ENCODE assay signal across 17 mouse cellular contexts in genomic region chr12:106721271-106722009, GRCm38 (mm10).
"Had no signal": no experiment of that assay in that cellular context is flagged by ENCODE, and none has a peak within 500 bp of the region (broad histone marks: within the 10 kb centered on the region; RNA-seq: fewer than 3 reads in every experiment).

No protein-coding gene starts in this region.

- H3K9me3 ChIP-seq: limb, embryonic 12.5 days; lung, embryonic 15.5 days; midbrain, embryonic 13.5 days had no signal

- H3K27ac ChIP-seq: limb, embryonic 12.5 days; liver, embryonic 13.5 days; lung, embryonic 15.5 days; macrophage; midbrain, embryonic 13.5 days had no signal

- H3K27me3 ChIP-seq: liver, embryonic 13.5 days; lung, embryonic 15.5 days; megakaryocyte, embryonic 14.5 days; midbrain, embryonic 13.5 days had no signal

- H3K4me2 ChIP-seq: limb, embryonic 12.5 days; liver, embryonic 13.5 days; lung, embryonic 15.5 days; midbrain, embryonic 13.5 days had no signal

- H3K4me1 ChIP-seq: liver, embryonic 13.5 days; lung, embryonic 15.5 days; megakaryocyte, embryonic 14.5 days; midbrain, embryonic 13.5 days had no signal

- DNase-seq: kidney, adult 11 months; kidney, postnatal 25 days; layer of hippocampus, adult 9-11 months; layer of hippocampus, postnatal 36 days; liver; liver, embryonic 13.5 days; liver, postnatal 0 days; lung, postnatal 14 days; right cerebral cortex, postnatal 4 days; spleen, adult 18-20 months; thymus, adult 18-20 months; thymus, postnatal 14 days had no signal

- H3K36me3 ChIP-seq: limb, embryonic 12.5 days; liver, embryonic 13.5 days; lung, embryonic 15.5 days; midbrain, embryonic 13.5 days had no signal

- H3K4me3 ChIP-seq: limb, embryonic 12.5 days; liver, embryonic 13.5 days; lung, embryonic 15.5 days; midbrain, embryonic 13.5 days had no signal

- H3K9ac ChIP-seq: limb, embryonic 12.5 days; liver, embryonic 13.5 days; liver, postnatal 0 days; lung, embryonic 15.5 days; midbrain, embryonic 13.5 days had no signal

- ATAC-seq: liver, postnatal 0 days; midbrain, embryonic 13.5 days had no signal
